Mouse (Mus musculus) mouse embryonic stem cell (cell line): ENCODE measurements around the gene Wdr27.
"Not testable (repeated sequence)": the region's sequence is repeated elsewhere in the genome, so short reads cannot be mapped to it uniquely, and the experiment has no call there.

ENCODE experiments used
- in situ Hi-C, 2 experiments: fragments of 300-500 bp; cut with MboI; formaldehyde crosslinking; loops; 1 replicate in 1 of 2; 3 replicates in 1 of 2; pipeline ENCODE4 v1.14.3; 2019 to 2020; ENCODE audit warnings: low sequenced_read_pairs in 2 of 2, low pct_unique_long_range_greater_than_20kb in 1 of 2, mixed read lengths in 1 of 2; ENCODE audit not compliant: unreplicated experiment in 1 of 2

Wdr27 gene

DNA sequence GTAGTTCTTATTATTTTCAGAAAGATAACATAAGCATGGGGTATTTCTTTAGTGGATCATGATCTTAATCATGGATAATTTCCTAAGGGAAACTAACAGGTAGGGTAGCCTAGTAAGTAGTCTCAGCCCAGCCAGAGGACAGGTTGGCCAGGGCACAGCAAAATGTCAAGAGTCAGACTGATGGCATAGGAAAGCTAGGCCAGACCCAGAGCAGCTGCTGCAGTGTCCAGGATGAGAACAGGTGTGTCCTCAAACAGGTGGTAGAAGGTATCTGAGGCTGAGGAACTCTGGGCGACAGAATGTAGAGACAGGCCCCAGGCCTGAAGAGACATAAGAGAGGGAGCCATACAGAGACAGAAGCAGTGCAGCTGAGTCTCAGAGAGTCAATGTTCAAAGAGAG, 44.0 kb downstream of the Wdr27 start:
- in situ Hi-C loops = no loop called here

DNA sequence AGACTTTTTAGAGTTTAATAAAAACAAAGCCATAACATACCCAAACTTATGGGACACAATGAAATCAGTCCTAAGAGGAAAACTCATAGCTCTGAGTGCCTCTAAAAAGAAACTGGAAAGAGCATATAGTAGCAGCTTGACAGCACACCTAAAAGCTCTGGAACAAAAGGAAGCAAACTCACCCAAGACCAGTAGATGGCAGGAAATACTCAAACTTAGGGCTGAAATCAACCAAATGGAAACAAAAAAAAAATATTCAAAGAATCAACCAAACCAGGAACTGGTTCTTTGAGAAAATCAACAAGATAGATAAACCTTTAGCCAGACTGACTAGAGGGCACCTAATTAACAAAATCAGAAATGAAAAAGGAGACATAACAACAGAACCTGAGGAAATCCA, 47.9 kb downstream of the Wdr27 start:
- in situ Hi-C loops = not testable (repeated sequence)

DNA sequence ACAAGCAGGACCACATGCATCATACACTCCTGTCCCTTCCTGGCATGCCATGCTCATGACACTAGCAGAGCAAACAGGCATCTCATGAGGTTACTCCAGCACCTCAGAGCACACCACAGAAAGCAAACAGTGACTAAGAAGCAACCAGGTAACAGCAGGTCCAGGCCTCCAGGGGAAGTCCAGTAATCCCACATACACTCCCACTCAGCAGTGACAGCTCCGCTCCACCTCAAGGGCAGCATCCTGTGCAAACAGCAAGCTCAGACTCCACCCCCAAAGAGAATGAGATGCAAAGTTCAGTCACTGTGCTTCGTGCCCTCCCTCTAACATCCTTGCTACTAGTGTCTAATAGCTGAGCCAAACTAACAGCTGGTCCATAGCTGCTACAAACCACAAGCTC, 56.0 kb downstream of the Wdr27 start:
- in situ Hi-C loops = no loop called here

DNA sequence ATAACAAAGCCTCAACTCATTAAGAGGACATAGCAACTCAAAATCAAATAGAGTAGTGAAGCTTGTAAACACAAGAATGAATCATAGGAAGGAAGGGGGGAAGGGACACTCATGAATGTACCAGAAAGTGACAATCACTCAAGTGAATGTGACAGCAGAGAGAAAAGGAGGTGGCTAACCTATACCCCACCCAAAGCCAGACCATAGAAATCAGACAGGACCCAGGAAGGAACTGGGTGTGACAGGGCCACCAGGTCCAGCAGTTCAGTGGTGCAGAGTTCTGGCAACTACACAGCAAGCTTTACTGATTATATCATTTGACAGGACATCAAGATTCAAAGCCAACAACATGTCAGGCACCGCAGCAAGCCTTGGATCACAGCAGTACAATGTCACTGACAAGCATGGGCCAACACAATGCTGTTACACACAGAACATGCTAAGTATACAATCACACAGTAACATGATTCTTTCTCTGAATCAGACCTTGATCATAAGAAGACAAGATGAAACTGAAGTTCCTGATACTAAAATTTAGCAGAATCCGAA, 68.2 kb downstream of the Wdr27 start:
- in situ Hi-C loops = no loop called here

DNA sequence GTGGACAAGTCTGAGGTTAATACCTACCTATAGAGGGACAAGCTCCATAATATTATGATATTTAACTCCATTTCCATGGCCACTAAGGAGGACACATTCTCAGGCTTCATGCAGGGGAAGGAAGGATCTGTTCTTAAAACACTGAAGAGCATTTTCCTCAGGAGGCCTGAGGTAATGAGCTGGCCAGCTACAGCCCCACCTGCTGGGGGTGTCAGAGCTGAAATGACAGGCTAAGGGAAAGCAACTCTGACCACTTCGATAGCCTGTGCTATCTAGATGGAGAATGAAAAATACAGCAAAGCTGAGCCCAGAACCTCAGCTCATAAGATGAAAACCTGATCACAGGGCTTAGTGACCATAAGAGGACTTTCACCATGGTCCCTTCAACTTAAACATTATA, 82.7 kb downstream of the Wdr27 start:
- in situ Hi-C loops = no loop called here

DNA sequence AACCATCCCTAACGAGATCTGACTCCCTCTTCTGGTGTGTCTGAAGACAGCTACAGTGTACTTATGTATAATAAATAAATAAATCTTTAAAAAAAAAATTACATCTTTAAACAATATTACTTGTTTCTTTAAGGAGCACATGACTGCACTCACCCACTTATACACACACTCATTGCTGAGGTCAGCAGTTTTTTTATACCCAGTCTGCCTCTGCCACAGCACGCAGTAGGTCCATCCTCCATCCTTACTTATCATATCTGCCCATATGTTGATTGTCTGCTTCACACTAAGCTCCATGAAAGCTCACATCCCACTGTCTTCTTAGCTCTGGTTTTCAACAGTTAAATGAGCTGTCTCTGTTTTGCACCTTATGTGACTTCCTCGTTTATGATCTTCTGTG, 95.2 kb downstream of the Wdr27 start:
- in situ Hi-C loops = no loop called here

DNA sequence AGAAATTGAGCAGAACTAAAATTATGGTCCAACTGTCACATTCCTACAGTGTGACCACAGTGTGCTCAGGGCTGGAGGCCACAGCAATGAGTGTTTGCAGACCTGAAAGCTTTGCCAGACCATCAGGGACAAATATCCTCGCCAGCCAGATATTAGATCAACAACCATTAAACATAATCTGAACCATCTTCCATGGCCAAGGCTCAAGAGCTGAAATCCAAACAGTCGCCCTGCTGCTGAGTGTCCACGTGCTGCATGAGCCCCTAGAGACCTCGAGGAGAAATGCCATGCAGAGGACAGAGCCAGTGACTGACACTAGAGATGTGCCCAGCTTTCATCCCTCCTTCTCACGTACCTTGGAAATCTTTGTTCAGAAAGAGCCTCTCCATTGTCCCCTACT, 96.1 kb downstream of the Wdr27 start:
- in situ Hi-C loops = no loop called here

DNA sequence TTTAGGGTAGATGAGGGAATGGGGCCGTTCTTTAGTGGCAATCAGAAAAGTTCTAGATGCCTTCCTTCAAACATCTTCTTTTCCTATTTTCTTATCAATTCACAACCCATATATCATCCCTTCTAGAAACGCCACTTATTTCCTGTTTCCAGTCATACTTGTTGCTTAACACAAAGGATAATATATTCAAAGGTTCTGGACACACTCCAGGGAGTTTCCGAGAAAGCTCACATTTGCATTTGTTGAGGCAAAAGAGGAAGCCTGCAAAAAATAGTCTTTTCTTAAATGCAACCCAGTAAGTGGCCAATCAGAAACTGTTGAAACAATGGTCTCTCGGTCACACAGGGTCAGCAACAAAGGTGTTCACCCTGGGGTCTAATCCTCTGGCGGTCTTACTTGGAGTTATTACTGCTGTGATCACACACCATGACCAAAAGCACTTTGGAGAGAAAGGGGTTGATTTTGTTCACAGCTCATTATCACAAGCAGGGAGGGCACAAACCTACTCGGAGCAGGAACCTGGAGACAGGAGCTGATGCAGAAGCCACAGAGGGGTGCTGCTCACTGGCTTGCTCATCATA, 116.2 kb downstream of the Wdr27 start:
- in situ Hi-C loops = no loop called here

DNA sequence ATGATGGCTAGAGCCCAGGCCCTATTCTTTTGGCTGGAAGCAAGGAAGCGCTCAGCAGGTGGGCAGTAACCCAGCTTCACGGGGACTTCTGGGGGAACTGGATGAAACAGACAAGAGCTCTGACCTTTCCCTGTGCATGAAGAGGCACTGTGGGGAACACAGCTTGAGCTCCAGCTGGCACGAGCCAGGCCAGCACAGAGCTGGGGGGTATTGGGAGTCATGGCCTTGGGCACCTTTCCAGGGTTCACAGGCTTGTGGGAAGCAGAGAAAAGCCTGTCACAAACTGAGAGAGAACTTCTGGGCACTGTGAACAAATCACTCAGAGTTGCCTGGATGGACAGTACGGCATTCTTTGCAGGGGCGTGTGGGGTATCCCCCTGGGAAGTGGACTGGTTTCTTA, 118.0 kb downstream of the Wdr27 start:
- in situ Hi-C loops = no loop called here

DNA sequence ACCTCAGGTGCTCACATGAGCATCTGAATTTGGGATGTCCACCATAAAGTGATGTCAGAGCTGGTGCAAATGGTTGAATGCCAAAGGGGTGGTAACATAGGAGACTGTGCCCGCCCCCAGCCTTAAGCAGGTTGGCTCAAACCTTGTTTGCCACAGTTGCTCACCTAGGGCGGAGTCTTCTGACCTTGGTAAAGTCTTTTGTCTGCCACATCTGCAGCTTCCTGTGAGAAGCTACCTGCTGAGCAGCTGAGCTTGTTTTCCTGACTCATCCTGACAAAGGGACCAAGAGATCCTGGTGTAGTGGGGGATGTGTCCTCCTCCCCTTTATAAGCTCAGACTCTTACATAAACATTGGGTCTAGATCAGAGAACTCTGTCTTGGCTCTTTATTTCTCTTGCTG, 125.0 kb downstream of the Wdr27 start:
- in situ Hi-C loops = no loop called here

DNA sequence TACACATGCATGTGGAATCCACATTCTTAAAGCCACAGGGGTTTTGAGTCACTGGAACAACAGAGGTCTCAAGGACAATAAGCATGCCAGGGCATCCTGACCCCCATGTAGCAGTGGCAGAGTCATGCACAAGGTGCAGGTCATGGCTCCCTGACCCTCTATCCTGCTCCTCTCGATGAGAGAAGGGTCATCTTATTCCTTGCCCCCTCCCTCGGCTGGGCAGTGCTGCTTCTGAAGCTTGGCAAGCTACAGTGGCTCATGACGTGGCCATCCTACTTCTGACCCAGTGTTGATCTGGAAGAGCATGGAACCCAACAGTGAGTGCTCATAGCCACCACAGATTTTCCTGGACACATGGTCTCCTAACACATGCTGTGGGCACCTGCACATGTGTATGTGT, 126.9 kb downstream of the Wdr27 start:
- in situ Hi-C loops = no loop called here

DNA sequence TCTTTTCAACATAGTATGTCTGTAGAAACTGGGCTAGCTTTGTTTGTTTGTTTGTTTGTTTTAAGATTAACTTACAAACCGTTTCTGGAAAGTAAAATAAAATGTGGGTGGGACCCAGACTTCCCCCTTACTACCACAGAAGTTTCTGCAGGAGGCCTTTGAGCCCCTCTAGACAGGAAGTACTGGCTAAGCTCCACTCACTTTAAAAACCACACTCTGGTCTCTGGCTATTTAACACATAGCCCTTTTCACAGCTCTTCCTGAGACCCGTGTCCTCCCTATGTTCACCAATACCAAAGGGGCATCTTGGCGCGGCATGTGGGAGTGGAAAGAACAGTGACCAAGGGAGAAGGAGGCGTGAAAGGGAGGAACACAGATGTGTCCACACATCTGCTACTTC, 127.7 kb downstream of the Wdr27 start:
- in situ Hi-C loops = no loop called here

DNA sequence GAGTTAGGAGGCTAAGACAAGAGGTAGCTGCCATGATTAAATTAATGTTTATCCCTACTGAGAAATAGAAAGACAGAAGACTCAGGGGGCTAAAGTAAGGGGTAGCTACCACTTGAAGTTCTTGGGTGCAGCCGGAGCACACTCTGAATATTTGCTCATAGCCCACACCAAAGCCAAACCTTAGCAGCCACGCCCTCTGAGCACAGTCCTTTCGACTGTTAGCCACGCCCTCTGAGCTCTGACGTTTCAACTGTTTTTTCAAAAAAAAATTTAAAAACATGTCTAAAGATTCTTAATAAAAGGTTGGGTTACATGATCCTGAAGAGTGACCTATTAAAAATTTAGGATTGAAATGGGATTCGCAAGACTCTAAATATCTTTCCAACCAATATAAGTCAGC, 130.3 kb downstream of the Wdr27 start:
- in situ Hi-C loops = no loop called here

DNA sequence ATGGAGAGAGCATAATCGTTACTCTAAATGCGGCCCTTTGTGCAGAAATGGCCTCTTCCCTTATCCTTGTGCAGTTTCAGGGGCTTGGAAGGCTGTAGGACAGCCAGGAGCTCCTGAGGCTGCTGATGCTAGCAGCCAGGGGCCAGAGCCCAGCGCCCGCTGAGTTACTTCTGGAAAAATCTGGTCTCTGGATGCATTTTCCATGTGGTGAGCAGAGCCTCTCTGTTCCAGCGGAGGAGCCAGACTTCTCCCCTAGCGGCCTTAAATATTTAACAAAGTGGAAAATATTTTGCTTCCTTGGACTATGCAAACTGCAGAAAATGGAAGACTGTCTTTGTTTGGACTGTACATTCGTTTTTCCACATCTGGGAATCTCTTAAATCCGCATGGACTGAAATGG, 130.9 kb downstream of the Wdr27 start:
- in situ Hi-C loops = no loop called here

DNA sequence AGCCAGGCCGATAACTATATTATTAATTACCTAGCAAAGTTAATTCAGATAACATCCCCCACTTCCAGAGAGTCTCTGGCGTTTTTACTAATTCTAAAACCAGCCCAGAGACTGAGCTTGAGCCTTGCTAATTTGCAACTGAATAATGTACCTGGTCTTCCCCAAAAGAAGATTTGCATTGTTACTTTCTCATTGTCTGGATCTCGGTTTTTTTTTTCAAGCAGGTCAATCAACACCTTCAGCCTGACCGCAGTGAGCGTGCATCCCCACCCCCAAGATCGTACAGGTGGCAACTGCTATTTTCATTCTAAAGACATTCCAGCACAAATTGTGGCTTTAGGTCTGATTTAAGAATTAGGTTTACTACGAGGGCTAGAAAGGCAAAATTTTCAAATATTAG, 136.2 kb downstream of the Wdr27 start:
- in situ Hi-C loops = no loop called here

DNA sequence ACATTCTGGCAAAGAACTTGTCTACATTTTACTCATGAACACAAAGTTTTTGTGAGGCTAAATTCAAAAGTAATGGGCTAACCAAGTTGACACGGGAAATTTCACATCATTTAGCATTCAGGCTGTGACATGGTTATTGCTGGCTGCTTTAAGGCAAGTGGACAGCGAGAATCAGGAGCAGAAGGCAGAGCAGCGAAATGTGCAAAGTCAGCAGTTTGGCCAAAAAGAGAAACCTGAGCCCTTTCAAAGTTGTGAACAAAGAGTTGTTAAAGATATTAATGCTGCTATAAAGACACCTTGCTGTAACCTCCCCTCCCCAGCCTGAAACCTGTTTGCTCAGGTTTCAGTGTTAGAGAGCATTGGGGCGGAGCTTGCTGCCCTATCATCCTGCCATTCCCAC, 143.7 kb downstream of the Wdr27 start:
- in situ Hi-C loops = no loop called here

DNA sequence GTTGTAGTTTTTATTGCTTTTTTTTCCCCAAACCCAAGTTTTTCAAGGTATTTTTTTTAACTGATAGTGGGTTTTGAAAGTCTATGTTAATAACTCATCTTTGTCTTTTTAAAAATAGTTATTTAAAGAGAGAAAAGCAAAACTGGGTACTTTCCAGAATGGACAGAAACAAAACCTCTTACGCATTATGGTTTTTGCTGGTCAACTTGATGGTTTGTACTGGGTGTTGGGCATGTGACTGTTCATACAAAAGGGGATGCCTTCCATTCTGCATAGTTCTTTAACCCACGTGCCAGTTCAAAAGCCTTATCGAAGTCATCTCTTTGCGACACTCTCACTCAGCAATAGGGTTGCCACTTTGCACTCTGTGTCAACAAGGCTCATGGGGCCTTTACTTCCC, 147.9 kb downstream of the Wdr27 start:
- in situ Hi-C loops = no loop called here

DNA sequence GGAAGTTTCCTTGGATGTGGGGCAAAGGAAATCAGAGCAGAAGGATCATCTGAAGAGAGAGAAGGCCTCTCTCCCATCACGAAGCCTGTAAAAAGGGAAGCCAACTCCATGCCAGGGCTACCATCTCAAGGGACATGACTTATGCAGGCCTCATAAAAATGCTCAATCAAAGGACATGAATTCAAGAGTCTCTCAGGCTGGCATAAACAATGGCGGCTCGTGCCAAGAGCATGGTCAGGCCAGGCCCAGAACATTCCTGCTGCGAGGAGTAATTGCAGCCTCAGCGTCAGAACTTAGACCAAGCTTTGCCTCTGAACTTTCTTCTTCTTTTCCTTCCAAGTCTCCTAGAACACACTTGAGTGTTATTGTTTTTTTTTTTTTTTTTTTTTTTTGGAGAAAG, 163.6 kb downstream of the Wdr27 start:
- in situ Hi-C loops = no loop called here

DNA sequence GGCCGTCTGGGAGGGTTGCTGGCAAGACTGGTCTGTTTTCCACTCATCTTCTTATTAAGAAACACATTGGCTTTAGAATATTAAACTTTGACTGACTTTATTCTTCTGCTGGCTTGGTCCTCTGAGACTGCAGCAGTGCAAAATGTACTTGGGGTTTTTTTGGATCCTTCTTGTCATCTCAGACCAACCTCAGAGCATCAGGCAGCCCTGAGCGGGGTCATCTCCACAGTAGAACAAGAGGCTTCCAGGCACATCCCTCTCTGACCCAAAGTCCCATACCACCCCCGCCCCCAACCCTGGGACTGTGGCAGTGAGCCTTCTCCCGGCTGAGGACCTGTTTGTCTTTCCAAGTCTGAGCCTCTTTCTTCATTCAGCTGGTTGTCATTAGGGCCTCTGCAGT, 171.6 kb downstream of the Wdr27 start:
- in situ Hi-C loops = no loop called here

DNA sequence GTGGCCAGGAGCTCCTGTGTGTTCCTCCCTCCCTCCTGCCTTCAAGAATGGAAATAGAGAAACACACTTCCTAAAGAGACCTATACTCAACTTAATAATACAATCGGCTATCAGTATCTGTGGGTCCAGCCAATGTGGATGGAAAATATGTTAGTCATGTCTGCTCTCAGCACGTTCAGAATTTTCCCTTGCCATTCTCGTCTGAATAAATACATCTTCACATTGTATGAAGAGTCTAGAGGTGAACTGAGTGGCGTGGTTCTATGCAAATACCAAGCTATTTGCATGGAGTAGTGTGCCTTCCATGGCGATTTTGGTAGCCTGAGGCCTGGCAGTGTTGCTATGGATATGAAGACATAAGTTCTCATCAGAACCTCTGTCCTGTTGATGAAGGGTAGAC, 172.6 kb downstream of the Wdr27 start:
- in situ Hi-C loops = no loop called here
